Mouse (Mus musculus): ENCODE measurements at regions not wholly inside any gene's neighbourhood (a gene's known extent, or its start where the extent isn't known, plus 50 kb on each side); places are given as distances from the start of the nearest gene placed in this dataset.

DNA sequence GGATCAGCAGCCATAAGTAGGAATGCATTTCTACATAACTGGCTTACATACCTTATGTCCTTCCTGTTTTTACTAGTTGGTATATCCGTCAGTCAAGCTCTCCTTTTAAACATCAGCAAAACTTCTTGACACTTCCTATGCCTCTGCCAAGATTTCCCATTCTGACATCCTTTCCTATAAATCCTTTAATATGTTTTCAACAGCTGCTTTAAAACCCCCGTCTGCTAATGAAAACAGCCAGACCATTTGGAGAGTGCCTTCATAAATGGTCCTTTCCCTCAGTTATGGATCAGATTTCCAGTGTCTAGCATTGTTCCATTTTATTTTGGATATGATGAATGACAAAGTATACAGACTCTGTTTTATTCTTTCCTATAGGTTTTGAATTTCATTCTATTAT is 270.7 kb upstream of the Rgmb start:
- Histone ChIP-seq H3K4me1 (replicated peaks; ENCODE audit: low read depth, low read length) (no peaks in the 10 kb centered on the region), H3K9me3 (ENCODE audit: low read length) (no peaks in the 10 kb centered on the region), H3K27me3 (ENCODE audit: insufficient read depth, low read length) (no peaks in the 10 kb centered on the region), H3K4me3 (replicated peaks; ENCODE audit: low read length) (no peak overlapping the region), H3K36me3 (ENCODE audit: insufficient read depth, low read length) (no peaks in the 10 kb centered on the region)
- TF ChIP-seq NANOG (IDR thresholded peaks at IDR 0.05; ENCODE audit: borderline replicate concordance, low read length), result no peak
- TF ChIP-seq POU5F1 (IDR thresholded peaks at IDR 0.05; ENCODE audit: borderline replicate concordance, low read length), result no peak
- TF ChIP-seq CTCF (conservative IDR thresholded peaks at IDR 0.05; ENCODE audit: low read length), result no peak

DNA sequence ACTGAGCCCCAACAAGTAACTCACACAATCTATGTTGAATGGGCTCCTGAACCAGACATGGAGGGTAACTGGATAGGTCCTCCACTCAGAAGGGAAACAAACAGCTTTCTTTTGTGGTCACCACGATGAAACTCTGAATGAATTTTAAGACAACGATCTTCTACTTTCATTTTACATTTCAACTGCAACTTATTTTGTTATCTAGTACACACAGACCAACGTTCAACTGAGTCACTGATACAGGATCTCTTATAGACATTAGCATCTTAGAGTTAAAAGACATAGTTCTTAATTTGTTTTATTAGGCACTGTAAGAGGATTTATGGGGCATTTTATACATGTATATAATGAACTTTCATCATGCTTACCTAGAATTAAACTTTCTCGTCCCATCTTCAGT is 262.1 kb upstream of the Rgmb start:
- H3K27me3 ChIP-seq (ENCODE audit: insufficient read depth, low read length), result no peaks in the 10 kb centered on the region
- TF ChIP-seq CTCF (conservative IDR thresholded peaks at IDR 0.05; ENCODE audit: low read length) (no peak), NANOG (IDR thresholded peaks at IDR 0.05; ENCODE audit: borderline replicate concordance, low read length) (no peak), POU5F1 (IDR thresholded peaks at IDR 0.05; ENCODE audit: borderline replicate concordance, low read length) (no peak)
- H3K4me1 ChIP-seq (replicated peaks; ENCODE audit: low read depth, low read length), result no peaks in the 10 kb centered on the region

DNA sequence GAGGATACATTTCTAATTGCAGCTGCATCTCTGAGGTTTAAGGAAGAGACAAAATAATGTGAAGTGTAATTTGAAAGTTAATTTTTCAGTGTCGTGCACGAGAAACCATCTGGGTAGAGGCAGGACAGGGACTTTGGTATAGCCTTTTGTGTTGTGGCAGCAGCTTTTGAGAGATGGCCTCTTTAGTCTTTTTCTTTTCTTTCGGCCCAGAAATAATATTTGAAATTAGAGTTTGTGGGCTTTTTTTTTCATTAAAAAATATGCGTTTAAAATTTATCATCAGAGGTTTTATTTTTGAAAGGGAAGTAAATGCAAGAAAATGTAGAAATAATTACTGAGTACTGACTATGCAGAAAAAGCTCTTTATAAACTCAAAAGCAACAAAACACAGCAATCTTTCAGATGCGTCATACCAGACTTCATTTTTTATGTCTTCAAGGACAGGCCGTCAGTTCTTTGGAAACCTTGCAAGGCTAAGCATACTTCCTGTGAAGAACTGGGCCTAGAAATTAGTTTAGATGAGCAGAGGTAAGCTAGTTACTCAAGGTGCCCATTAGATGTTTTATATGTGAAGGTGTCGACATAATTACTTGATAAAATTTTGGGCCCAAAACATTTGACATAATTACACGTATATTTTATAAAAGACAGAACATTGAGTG is 258.9 kb upstream of the Rgmb start:
- Histone ChIP-seq H3K4me1 (replicated peaks; ENCODE audit: low read depth, low read length) (no peaks in the 10 kb centered on the region), H3K9me3 (ENCODE audit: low read length) (no peaks in the 10 kb centered on the region), H3K27me3 (ENCODE audit: insufficient read depth, low read length) (no peaks in the 10 kb centered on the region), H3K36me3 (ENCODE audit: insufficient read depth, low read length) (no peaks in the 10 kb centered on the region), H3K4me3 (replicated peaks; ENCODE audit: low read length) (no peak overlapping the region)
- no peak for TF ChIP-seq CTCF (conservative IDR thresholded peaks at IDR 0.05; ENCODE audit: low read length)
- no peak for TF ChIP-seq POU5F1 (IDR thresholded peaks at IDR 0.05; ENCODE audit: borderline replicate concordance, low read length)
- TF ChIP-seq NANOG (IDR thresholded peaks at IDR 0.05; ENCODE audit: borderline replicate concordance, low read length), result no peak

More for the DNA sequence above, 262.1 kb upstream of the Rgmb start:
- Histone ChIP-seq H3K9me3 (ENCODE audit: low read length) (no peaks in the 10 kb centered on the region), H3K36me3 (ENCODE audit: insufficient read depth, low read length) (no peaks in the 10 kb centered on the region), H3K4me3 (replicated peaks; ENCODE audit: low read length) (no peak overlapping the region)

DNA sequence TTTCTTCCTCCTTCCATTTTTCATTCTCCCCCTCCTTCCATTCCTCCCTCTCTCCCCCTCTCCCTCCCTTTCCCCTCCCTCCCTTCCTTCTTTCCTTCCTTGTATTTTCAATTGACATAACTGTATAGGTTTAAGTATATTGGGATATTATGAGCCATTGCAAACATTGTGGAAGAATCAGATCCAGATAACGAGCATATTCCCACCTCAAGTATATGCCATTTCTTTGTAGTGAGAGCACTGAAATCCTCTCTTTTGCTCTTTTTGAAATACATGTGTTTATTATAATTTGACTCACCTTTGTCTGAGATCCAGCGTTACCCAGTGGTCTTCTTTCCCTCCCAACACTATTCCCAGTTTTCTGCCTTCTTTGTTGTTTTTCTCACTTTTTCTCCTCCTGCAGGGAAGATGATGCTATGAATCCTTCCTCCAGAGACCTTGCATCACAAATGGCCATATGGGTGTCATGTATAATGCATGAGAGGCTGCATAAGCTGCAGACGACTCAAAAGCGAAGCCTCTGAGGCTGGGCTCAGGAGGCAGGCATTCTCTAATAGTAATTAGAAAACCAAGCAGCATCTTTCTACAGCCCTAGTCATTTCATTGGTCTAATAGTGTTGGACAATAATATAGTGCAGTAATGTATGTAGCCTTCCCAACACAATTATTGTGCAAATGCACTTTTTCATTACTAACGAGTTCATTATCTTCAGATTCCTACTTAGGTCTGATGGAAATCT is 258.2 kb upstream of the Rgmb start:
- no peaks in the 10 kb centered on the region for H3K9me3 ChIP-seq (ENCODE audit: low read length)
- TF ChIP-seq POU5F1 (IDR thresholded peaks at IDR 0.05; ENCODE audit: borderline replicate concordance, low read length), result no peak
- TF ChIP-seq NANOG (IDR thresholded peaks at IDR 0.05; ENCODE audit: borderline replicate concordance, low read length), result no peak
- no peak for TF ChIP-seq CTCF (conservative IDR thresholded peaks at IDR 0.05; ENCODE audit: low read length)
- H3K36me3 ChIP-seq (ENCODE audit: insufficient read depth, low read length), result no peaks in the 10 kb centered on the region
- H3K27me3 ChIP-seq (ENCODE audit: insufficient read depth, low read length), result no peaks in the 10 kb centered on the region
- H3K4me1 ChIP-seq (replicated peaks; ENCODE audit: low read depth, low read length), result no peaks in the 10 kb centered on the region
- H3K4me3 ChIP-seq (replicated peaks; ENCODE audit: low read length), result no peak overlapping the region

DNA sequence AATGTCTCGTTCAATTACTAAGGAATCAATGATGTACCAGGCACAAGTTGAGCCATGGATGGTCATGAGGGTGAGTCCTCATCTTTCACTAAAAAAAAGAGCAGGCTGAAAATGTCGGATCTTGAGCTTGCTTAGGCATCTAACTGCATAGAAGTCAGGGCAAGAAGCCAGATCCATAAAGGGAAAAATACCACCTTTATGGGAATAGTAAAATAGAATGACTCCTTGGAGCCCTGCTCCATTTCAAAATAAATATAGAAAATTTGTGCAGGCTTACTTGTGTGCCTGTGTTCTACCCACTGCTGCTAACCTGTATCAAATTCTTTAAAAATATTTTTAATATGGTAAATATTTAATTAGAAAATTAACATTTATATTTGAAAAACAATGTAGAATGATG is 256.2 kb upstream of the Rgmb start:
- H3K9me3 ChIP-seq (ENCODE audit: low read length), result no peaks in the 10 kb centered on the region
- H3K4me1 ChIP-seq (replicated peaks; ENCODE audit: low read depth, low read length), result no peaks in the 10 kb centered on the region
- H3K4me3 ChIP-seq (replicated peaks; ENCODE audit: low read length), result no peak overlapping the region
- no peaks in the 10 kb centered on the region for H3K36me3 ChIP-seq (ENCODE audit: insufficient read depth, low read length)
- H3K27me3 ChIP-seq (ENCODE audit: insufficient read depth, low read length), result no peaks in the 10 kb centered on the region
- TF ChIP-seq CTCF (conservative IDR thresholded peaks at IDR 0.05; ENCODE audit: low read length), result no peak
- no peak for TF ChIP-seq POU5F1 (IDR thresholded peaks at IDR 0.05; ENCODE audit: borderline replicate concordance, low read length)
- TF ChIP-seq NANOG (IDR thresholded peaks at IDR 0.05; ENCODE audit: borderline replicate concordance, low read length), result no peak

DNA sequence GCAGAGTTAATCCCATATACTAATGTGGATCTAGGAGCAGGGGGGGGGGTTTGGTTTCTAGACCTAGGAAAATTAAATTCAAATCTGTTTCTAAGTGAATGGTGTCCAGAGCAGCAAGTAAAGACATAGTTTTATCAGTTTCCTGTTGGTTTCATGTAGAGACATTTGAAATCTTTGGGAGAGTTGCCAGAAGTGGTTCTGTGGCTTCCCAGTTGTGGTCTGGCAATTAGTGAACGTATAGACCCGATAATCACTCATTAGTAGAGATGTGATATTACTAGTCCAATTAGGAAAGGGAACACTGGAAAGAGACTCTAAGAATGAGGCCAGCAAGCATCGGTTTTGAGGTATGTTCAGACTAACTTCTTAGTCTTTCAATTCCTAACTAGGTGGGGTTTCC is 252.0 kb upstream of the Rgmb start:
- Histone ChIP-seq H3K27me3 (ENCODE audit: insufficient read depth, low read length) (no peaks in the 10 kb centered on the region), H3K9me3 (ENCODE audit: low read length) (no peaks in the 10 kb centered on the region), H3K36me3 (ENCODE audit: insufficient read depth, low read length) (no peaks in the 10 kb centered on the region), H3K4me1 (replicated peaks; ENCODE audit: low read depth, low read length) (no peaks in the 10 kb centered on the region), H3K4me3 (replicated peaks; ENCODE audit: low read length) (no peak overlapping the region)
- no peak for TF ChIP-seq CTCF (conservative IDR thresholded peaks at IDR 0.05; ENCODE audit: low read length)
- TF ChIP-seq NANOG (IDR thresholded peaks at IDR 0.05; ENCODE audit: borderline replicate concordance, low read length), result no peak
- no peak for TF ChIP-seq POU5F1 (IDR thresholded peaks at IDR 0.05; ENCODE audit: borderline replicate concordance, low read length)

DNA sequence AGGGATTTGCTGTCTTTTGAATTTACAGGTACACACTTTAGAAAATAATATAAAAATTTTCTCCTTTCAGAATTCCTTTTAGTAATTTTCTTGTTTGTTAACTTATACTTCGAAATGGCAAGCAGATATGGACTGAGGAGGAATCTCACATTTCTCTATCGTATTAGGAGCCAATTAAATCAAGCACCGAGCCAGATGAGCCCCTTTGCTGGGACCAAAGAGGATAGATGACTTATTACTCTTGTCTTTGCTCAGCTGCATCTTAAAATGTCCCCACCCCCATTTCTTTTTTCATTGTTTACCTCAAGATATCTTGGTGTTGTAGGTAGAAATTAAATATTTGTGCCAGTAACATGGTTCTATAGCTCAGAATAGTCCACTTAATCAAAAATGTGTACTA is 247.7 kb upstream of the Rgmb start:
- Histone ChIP-seq H3K4me1 (replicated peaks; ENCODE audit: low read depth, low read length) (no peaks in the 10 kb centered on the region), H3K36me3 (ENCODE audit: insufficient read depth, low read length) (no peaks in the 10 kb centered on the region), H3K4me3 (replicated peaks; ENCODE audit: low read length) (no peak overlapping the region), H3K27me3 (ENCODE audit: insufficient read depth, low read length) (no peaks in the 10 kb centered on the region), H3K9me3 (ENCODE audit: low read length) (no peaks in the 10 kb centered on the region)
- TF ChIP-seq CTCF (conservative IDR thresholded peaks at IDR 0.05; ENCODE audit: low read length) (no peak), POU5F1 (IDR thresholded peaks at IDR 0.05; ENCODE audit: borderline replicate concordance, low read length) (no peak), NANOG (IDR thresholded peaks at IDR 0.05; ENCODE audit: borderline replicate concordance, low read length) (no peak)

DNA sequence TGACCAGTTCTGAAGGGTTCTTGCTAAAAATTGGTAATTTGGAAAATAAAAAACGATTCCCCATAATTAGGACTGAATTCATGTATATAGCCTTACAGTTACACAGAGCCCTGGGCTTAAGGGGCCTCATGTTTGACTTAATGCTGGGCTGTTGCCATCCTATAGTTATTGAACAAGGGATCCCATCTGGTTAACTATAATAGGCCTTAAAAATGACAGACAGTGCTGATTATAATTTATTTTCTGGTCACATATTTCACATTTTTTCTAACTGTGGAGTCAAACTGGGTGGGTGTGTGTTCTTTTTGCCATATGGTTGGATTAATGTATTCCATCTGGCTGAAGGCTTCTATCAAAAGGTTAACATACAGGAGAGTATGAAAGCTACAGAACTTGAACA is 238.5 kb upstream of the Rgmb start:
- Histone ChIP-seq H3K36me3 (ENCODE audit: insufficient read depth, low read length) (no peaks in the 10 kb centered on the region), H3K4me3 (replicated peaks; ENCODE audit: low read length) (no peak overlapping the region), H3K4me1 (replicated peaks; ENCODE audit: low read depth, low read length) (no peaks in the 10 kb centered on the region), H3K9me3 (ENCODE audit: low read length) (no peaks in the 10 kb centered on the region), H3K27me3 (ENCODE audit: insufficient read depth, low read length) (no peaks in the 10 kb centered on the region)
- TF ChIP-seq NANOG (IDR thresholded peaks at IDR 0.05; ENCODE audit: borderline replicate concordance, low read length) (no peak), CTCF (conservative IDR thresholded peaks at IDR 0.05; ENCODE audit: low read length) (no peak), POU5F1 (IDR thresholded peaks at IDR 0.05; ENCODE audit: borderline replicate concordance, low read length) (no peak)

All from E14TG2a.4 (cell line).